Mouse (Mus musculus): ENCODE measurements at regions not wholly inside any gene's neighbourhood (a gene's known extent, or its start where the extent isn't known, plus 50 kb on each side); places are given as distances from the start of the nearest gene placed in this dataset.

GRCm38 (mm10) chr15:61297447-61298208 is 374.8 kb upstream of the A1bg start:
- no peak for DNase-seq (ENCODE audit: low read depth, low spot score)

- no peak for DNase-seq (ENCODE audit: low read depth, low spot score)
Observed at GRCm38 (mm10) chr15:61294616-61295015, 371.8 kb upstream of the A1bg start.

- DNase-seq (ENCODE audit: low read depth, low spot score) = no peak
Observed at GRCm38 (mm10) chr15:61294131-61294530, 371.3 kb upstream of the A1bg start.

DNA sequence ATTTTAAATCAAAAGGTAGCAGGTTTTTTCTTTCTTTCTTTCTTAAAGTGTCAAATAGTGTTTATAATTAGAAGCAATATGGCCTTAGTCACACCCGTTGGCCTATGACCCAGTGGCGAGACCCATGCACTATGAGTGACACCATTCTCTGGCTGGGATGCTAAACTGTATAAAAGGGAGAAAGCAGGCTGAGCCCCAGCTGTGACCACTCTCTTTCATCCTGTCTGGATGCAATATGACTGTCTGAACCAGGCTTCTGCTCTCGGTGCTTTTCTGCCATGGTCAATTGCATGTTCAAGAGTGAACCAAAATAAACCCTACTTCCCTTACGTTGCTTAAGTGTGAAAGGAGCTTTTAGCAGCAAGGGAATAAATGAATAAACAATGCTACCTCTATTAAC is 346.0 kb upstream of the A1bg start:
- DNase-seq (ENCODE audit: low read depth, low spot score) = no peak

DNA sequence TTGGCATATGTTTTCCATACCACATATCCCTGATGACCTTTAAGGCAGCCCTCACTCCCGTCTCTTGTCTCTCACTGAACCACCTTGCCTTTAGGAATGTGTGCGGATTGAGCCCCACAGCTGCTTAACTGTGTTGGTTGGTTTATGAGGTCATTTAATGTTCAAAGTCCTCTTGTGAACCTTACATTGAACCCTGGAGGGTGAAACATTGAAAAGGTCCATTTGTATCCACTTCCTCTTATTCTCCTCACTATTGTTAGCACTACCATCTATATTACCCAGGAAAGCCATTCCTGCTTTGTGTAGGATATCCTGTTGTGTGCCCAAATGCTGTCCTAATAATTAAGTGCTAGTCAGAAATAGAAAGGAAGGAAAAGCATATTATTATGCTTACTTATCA is 336.2 kb upstream of the A1bg start:
- DNase-seq (ENCODE audit: low read depth, low spot score) = no peak

GRCm38 (mm10) chr15:61244511-61244910 is 321.7 kb upstream of the A1bg start:
- DNase-seq (ENCODE audit: low read depth, low spot score) = no peak

DNA sequence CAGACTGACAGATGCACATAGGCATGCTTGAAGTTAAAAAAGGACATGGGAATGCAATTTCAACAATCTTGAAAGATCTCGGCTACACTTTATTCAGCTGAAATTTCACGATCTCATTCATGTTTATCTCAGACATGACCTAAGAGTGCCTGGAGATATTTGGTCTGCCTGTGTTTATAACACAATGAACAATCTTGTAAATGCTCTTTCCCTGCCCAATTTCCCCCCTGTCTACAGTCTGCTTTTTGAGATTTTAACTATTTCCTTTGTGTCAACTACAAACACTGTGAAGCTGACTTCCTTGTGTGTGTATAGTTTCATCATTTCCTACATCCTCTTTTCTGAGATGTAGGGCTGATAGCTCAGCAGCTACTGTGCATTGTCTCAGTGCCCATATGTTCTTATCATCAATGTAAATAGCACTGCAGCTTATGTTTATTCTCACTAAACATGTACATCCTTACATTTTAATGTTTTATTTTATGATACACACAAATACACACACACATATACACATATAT is 319.4 kb upstream of the A1bg start:
- DNase-seq (ENCODE audit: low read depth, low spot score) = no peak

DNA sequence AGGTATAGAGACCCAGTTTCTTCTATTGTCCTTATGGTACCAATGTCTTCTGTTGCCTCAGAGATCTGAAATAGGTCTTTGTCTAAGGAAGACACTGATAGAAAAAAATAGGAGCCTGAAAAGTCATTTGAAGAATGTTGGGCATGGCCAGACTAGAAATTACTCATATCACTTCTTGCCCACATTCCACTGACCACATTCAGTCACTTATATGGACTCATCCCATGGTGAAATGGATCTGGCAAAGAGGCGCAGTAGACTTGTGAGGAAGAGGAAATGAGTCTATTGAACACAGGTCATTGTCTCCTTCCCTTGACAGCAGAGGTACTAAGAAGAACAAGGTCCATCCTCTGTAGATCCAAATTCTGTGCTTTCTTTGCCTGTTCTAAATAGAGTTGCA is 318.9 kb upstream of the A1bg start:
- no peak for DNase-seq (ENCODE audit: low read depth, low spot score)

DNA sequence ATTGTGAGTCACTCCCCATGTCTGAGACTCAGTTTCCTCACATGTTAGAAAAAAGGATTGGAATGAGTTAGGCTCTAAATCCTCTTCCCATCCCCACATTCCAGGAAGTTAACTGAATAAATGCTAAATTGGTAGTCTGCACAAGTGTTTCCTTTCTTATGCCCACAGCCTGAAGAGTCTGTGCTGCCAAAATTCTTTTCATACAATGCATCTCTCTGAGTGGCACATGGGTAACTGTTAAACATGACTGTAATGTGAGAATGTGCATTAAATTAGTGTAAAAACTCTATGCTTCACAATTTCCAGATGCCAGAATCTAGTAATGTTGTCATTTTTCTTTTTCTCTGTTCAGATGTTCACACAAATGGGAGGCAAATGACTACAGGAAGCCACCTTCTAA is 317.5 kb upstream of the A1bg start:
- DNase-seq (ENCODE audit: low read depth, low spot score) = peak; percentile 44

DNA sequence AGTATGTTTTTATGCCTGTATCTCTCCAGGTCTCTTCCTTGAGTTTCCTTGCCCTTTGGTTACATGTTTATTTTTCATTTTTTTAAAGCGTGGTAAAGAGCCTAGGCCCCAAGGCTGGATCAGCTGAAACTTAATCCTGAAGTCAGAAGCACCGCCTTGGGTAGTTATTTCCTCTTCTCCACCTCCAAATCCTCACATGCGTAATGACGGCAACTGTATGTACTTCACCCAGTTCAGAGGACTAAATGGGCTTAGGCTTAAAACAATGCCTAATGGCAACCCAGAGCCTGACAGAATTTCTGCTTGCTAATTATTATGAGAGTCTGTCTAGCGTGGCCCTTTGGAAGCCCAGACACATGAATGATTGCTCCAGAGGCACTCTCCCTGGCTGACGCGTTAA is 316.6 kb upstream of the A1bg start:
- DNase-seq (ENCODE audit: low read depth, low spot score) = no peak

DNA sequence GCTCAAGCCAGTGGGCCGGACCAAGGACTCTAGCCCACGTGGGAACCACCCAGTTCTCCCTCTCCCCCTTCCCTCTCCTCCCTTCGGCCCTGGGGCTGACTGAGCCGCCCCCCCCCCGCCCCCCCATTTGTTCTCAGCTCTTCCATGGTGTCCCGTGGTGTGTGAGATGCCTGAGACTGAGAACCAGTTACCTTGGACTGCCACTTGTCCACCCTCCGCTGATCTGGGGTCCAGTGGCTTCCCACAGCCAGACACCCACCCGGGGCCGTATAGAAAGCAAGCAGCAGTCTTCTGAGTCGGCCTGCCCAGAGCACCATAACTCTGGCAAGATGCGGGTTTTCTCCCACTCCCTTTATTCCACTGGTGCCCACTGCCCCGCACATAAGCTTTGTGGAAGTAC is 316.2 kb upstream of the A1bg start:
- DNase-seq (ENCODE audit: low read depth, low spot score) = no peak

DNA sequence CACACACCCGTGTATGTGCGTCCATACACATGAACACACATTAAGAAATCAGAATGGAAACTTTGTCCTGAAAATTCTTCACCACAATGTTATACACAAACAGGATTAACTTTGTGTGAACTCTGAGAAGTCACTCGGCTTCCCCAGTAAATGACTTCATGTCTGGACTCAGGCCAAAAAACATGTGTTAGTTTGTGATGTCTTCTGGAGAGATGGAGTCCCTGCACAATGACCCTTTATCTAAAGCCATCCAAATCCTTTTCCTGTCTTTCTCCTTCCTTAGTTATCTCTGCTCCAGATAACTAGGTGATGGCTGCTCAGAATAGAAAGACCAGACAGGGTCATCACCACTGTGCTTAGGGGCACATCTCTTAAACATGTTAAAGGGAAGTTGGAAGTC is 306.8 kb upstream of the A1bg start:
- DNase-seq (ENCODE audit: low read depth, low spot score) = no peak

- DNase-seq (ENCODE audit: low read depth, low spot score) = peak; percentile 16
Observed at GRCm38 (mm10) chr15:61222923-61223322, 300.1 kb upstream of the A1bg start.

DNA sequence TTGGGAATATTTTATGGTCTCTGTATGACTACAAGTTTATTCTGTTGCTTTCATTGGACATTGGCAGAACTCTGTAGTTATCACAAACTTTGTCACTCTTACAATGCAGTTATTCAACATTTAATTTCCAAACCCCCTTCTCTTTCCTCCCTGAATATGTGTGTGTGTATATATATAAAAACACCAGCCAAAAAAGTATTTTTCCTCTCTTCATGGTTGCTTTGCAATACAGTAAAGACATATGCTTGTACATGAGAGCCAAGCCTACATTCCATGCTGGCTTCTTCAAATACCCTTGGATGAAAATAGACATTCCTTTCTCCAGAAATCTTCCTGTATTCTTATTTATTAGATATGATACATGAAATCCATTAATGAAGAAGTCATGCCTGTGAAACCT is 287.3 kb upstream of the A1bg start:
- no peak for DNase-seq (ENCODE audit: low read depth, low spot score)

GRCm38 (mm10) chr15:61189981-61190380 is 267.2 kb upstream of the A1bg start:
- no peak for DNase-seq (ENCODE audit: low read depth, low spot score)

DNA sequence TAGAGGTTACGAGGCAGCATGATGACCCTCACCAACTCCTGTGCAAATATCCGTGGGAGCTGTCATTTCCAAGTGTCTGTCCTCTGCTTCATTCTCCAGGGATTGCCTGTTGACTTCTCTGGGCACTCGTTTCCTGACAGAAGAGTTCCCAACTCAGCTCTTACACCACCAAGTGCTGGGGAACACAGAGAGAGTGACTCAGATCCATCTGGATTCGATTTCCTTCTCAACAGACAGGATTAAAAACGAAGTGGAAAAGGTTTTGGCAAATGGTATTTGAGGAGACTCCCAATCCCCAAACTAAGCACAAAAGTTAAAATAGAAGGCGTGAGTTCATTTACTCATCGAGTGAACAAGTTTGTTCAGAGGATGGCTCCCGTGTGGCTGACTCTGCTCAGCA is 266.7 kb upstream of the A1bg start:
- DNase-seq (ENCODE audit: low read depth, low spot score) = peak; percentile 57

GRCm38 (mm10) chr15:61184597-61184963 is 261.8 kb upstream of the A1bg start:
- DNase-seq (ENCODE audit: low read depth, low spot score) = no peak

DNA sequence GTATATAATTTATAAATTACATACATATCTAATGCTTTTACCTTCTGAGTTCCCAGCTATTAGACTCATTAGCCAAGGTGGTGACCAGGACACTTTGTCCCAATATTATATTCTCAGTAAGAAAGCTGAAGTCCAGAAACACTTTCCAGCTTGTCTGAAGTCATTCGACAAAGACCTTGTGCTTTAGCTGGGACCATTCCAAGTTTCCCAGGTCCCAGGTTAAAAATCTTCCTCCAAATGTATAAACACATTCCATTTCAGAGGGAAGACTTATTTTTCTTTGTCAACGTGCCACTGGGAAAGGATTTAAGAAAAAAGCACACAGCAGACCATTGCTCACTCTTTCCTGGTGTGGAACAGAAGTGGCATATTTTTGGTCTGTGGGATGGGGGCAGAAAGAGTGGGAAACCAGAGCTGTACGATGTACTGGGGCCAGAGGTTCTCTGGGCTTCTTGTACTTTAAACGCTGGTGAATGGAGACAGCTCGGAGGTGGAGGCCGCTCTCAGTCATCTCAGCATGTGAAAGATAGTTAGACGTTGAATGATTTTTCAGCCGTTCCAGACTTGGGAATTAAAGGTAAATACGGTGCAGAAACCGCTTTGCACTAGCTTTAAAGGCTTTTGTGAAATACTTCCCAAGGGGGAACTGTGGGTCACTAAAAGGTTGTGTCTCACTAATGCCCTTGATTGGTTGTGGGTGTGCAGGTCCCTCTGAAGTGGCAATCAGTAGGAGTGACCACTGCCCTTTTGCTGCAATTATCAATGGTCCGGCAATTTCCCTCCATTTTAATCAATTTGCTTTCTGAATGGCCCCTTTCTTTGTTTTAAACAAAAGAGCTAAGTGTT is 261.2 kb upstream of the A1bg start:
- DNase-seq (ENCODE audit: low read depth, low spot score) = no peak

- no peak for DNase-seq (ENCODE audit: low read depth, low spot score)
Observed at GRCm38 (mm10) chr15:61183291-61183690, 260.5 kb upstream of the A1bg start.

GRCm38 (mm10) chr15:61168842-61169416 is 246.1 kb upstream of the A1bg start:
- DNase-seq (ENCODE audit: low read depth, low spot score) = no peak

- DNase-seq (ENCODE audit: low read depth, low spot score) = peak; percentile 12
Observed at GRCm38 (mm10) chr15:61165050-61165449, 242.2 kb upstream of the A1bg start.

DNA sequence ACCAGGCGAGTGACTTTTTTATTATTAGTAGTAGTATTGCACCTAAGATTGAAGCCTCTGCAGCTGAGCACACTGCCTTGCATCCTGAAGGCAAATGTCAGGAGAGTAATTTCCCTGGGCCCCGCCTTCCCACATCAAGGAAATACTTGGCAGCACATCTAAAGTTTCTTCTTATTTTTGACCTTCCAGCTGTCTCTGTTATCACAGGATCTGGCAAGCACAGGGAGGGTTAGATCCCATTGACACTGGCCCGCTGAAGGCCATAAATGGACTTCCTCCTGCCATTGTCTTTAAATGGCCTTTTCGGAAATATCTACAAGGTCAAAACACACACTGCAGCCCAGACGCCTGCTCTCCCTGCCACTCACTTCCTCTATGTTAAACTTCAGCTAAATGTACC is 238.6 kb upstream of the A1bg start:
- no peak for DNase-seq (ENCODE audit: low read depth, low spot score)

DNA sequence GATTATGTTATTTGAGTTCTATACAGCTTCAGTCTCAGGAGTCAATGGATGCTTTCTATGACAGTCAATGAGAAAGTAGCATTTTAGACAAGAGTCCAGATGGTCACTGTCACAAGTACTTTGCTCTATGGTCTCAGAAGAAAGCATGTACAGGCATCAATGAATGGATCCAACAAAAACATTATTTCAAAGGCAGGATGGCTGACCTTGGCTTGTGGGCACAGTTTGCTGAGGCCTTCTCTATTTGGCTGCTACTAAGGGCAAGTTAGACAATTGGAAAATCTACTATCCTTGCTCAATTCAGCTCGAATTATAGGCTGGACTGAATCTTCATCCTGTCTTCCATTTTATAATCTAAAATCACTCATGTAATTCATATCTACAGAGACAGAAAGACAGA is 237.9 kb upstream of the A1bg start:
- DNase-seq (ENCODE audit: low read depth, low spot score) = no peak
